Mouse (Mus musculus): ENCODE measurements around the gene Scgb2b19. TPM values are rescaled to one million over a fixed set of nuclear protein-coding genes. Genes with fewer than 3 reads are reported as not detected.
"Not testable (repeated sequence)": the region's sequence is repeated elsewhere in the genome, so short reads cannot be mapped to it uniquely, and the experiment has no call there.

The Scgb2b19 gene
- total RNA-seq (2014; rRNA removed) (not detected in 2 replicates), polyA plus RNA-seq (2012; rRNA removed) (not detected in 2 replicates)

- not testable (repeated sequence) for H3K4me1 ChIP-seq (ENCODE audit: control insufficient read depth, insufficient read depth, low read length); H3K79me2 ChIP-seq (ENCODE audit: control insufficient read depth, insufficient read depth, low read length); H3K27ac ChIP-seq (replicated peaks; ENCODE audit: insufficient read depth, low read depth, low read length); DNase-seq (ENCODE audit: extremely low read depth, low read depth, low spot score); H3K27me3 ChIP-seq (ENCODE audit: control insufficient read depth, insufficient read depth, low read length); H3K9ac ChIP-seq (ENCODE audit: low read depth, low read length); H3K4me3 ChIP-seq (ENCODE audit: insufficient read depth, low read depth, low read length); H3K36me3 ChIP-seq (ENCODE audit: control insufficient read depth, insufficient read depth, low read length)
These were observed at the start of gene Scgb2b19 for GRCm38 (mm10) chr7:33280238-33280637. Gene Scgb2b19 (minus strand): TSS chr7:33280338.

GRCm38 (mm10) chr7:33286991-33287390 is 6.9 kb upstream of the Scgb2b19 start, which contains the start of gene Scgb1b19:
Gene Scgb1b19 (plus strand): TSS chr7:33287291.
- WGBS, result 63% methylated on average over 2 of the region's 3 CpGs
- H3K9ac ChIP-seq (ENCODE audit: low read depth, low read length); DNase-seq (ENCODE audit: extremely low read depth, low read depth, low spot score); H3K4me3 ChIP-seq (ENCODE audit: insufficient read depth, low read depth, low read length); H3K27ac ChIP-seq (replicated peaks; ENCODE audit: insufficient read depth, low read depth, low read length); H3K27me3 ChIP-seq (ENCODE audit: control insufficient read depth, insufficient read depth, low read length); H3K36me3 ChIP-seq (ENCODE audit: control insufficient read depth, insufficient read depth, low read length); H3K4me1 ChIP-seq (ENCODE audit: control insufficient read depth, insufficient read depth, low read length); H3K79me2 ChIP-seq (ENCODE audit: control insufficient read depth, insufficient read depth, low read length): not testable (repeated sequence)

Other genes with a start within 250 kb of the Scgb2b19 start
- gene Scgb2b17, start 223.8 kb downstream of the Scgb2b19 start, total RNA-seq (2014; rRNA removed), result not detected in 2 replicates
- gene Scgb2b17, start 223.8 kb downstream of the Scgb2b19 start, polyA plus RNA-seq (2012; rRNA removed), result not detected in 2 replicates
- gene Scgb1b17, start 216.9 kb downstream of the Scgb2b19 start, total RNA-seq (2014; rRNA removed), result not detected in 2 replicates
- gene Scgb1b17, start 216.9 kb downstream of the Scgb2b19 start, polyA plus RNA-seq (2012; rRNA removed), result not detected in 2 replicates
- gene Scgb2b18, start 106.5 kb downstream of the Scgb2b19 start, total RNA-seq (2014; rRNA removed), result not detected in 2 replicates
- not detected in 2 replicates for gene Scgb2b18, start 106.5 kb downstream of the Scgb2b19 start, polyA plus RNA-seq (2012; rRNA removed)
- not detected in 2 replicates for gene Scgb1b18, start 94.8 kb downstream of the Scgb2b19 start, total RNA-seq (2014; rRNA removed)
- gene Scgb1b18, start 94.8 kb downstream of the Scgb2b19 start, polyA plus RNA-seq (2012; rRNA removed), result not detected in 2 replicates
- not detected in 2 replicates for gene Scgb1b19, start 7.0 kb upstream of the Scgb2b19 start, total RNA-seq (2014; rRNA removed)
- not detected in 2 replicates for gene Scgb1b19, start 7.0 kb upstream of the Scgb2b19 start, polyA plus RNA-seq (2012; rRNA removed)
- not detected in 2 replicates for gene Scgb2b20, start 86.0 kb upstream of the Scgb2b19 start, total RNA-seq (2014; rRNA removed)
- gene Scgb2b20, start 86.0 kb upstream of the Scgb2b19 start, polyA plus RNA-seq (2012; rRNA removed), result not detected in 2 replicates
- not detected in 2 replicates for gene Scgb1b20, start 92.9 kb upstream of the Scgb2b19 start, total RNA-seq (2014; rRNA removed)
- gene Scgb1b20, start 92.9 kb upstream of the Scgb2b19 start, polyA plus RNA-seq (2012; rRNA removed), result not detected in 2 replicates
- not detected in 2 replicates for gene Scgb2b21, start 240.1 kb upstream of the Scgb2b19 start, total RNA-seq (2014; rRNA removed)
- gene Scgb2b21, start 240.1 kb upstream of the Scgb2b19 start, polyA plus RNA-seq (2012; rRNA removed), result not detected in 2 replicates

Measured in liver, adult 2 months (tissue).